Mouse (Mus musculus): ENCODE measurements around the gene Clic6. TPM values are rescaled to one million over a fixed set of nuclear protein-coding genes. Genes with fewer than 3 reads are reported as not detected.
A peak's percentile ranks its signal among the peaks of the same experiment; 100 is the strongest.

Clic6 gene
- polyA plus RNA-seq, 1 experiment from 2014 or later, result 0.50 TPM

- no peak for ATAC-seq (ENCODE audit: low FRiP score)
- Histone ChIP-seq H3K27me3 (replicated peaks) (no peaks in the 10 kb centered on the region), H3K9me3 (replicated peaks) (no peaks in the 10 kb centered on the region), H3K9ac (replicated peaks) (no peak overlapping the region), H3K27ac (replicated peaks) (no peak overlapping the region), H3K4me1 (no peaks in the 10 kb centered on the region), H3K4me3 (replicated peaks) (no peak overlapping the region), H3K36me3 (no peaks in the 10 kb centered on the region), H3K4me2 (no peak overlapping the region)
- 75% methylated on average over 3 of the region's 3 CpGs for WGBS
Measured at GRCm38 (mm10) chr16:92472898-92473297, 12.6 kb upstream of the Clic6 start.

GRCm38 (mm10) chr16:92475093-92475860 lies 10.3 kb upstream of the Clic6 start:
- H3K4me1 ChIP-seq, result peaks cover 11% of the 10 kb centered on the region
- no peak overlapping the region for H3K27ac ChIP-seq (replicated peaks)
- no peak overlapping the region for H3K4me2 ChIP-seq
- WGBS, result 62% methylated on average over 25 of the region's 25 CpGs
- no peak overlapping the region for H3K9ac ChIP-seq (replicated peaks)
- H3K9me3 ChIP-seq (replicated peaks), result no peaks in the 10 kb centered on the region
- ATAC-seq (ENCODE audit: low FRiP score), result no peak
- no peaks in the 10 kb centered on the region for H3K36me3 ChIP-seq
- H3K4me3 ChIP-seq (replicated peaks), result no peak overlapping the region
- H3K27me3 ChIP-seq (replicated peaks), result peaks cover 8% of the 10 kb centered on the region; the same call in 1 of the 2 replicates

- Histone ChIP-seq H3K36me3 (no peaks in the 10 kb centered on the region), H3K27ac (replicated peaks) (no peak overlapping the region), H3K27me3 (replicated peaks) (peaks cover 10% of the 10 kb centered on the region; the same call in 1 of the 2 replicates), H3K9ac (replicated peaks) (no peak overlapping the region; the same call in 1 of the 2 replicates), H3K9me3 (replicated peaks) (no peaks in the 10 kb centered on the region), H3K4me2 (peak overlapping the region; percentile 60), H3K4me1 (peaks cover 11% of the 10 kb centered on the region), H3K4me3 (replicated peaks) (peak overlapping the region; percentile 30)
- ATAC-seq (ENCODE audit: low FRiP score), result peak; percentile 59; the same call in 1 of the 2 replicates
- 14% methylated on average over 22 of the region's 23 CpGs for WGBS
Measured at GRCm38 (mm10) chr16:92478561-92479150, 6.9 kb upstream of the Clic6 start.

DNA sequence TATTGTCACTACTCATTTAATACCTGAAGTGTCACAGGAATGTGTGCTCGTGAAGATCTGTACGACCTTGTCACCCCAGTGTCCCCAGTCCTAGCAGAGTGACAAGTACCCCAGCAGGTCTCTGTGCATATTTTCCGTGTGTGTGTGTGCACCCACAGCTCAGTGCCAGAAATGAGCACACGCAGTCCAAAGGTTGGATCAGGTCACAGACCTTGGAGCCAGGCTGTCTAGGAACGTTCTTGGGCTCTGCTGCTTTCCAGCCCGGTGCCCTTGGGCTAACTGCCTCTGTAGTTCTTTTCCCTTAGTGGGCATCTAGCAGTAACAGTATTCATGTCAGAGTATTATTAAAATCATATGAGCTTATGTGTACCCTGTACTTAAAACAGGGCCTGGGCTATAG lies 1.6 kb downstream of the Clic6 start:
- Histone ChIP-seq H3K9ac (replicated peaks) (no peak overlapping the region), H3K4me1 (no peaks in the 10 kb centered on the region), H3K27ac (replicated peaks) (no peak overlapping the region), H3K4me3 (replicated peaks) (no peak overlapping the region), H3K36me3 (no peaks in the 10 kb centered on the region), H3K27me3 (replicated peaks) (no peaks in the 10 kb centered on the region; the same call in 1 of the 2 replicates), H3K9me3 (replicated peaks) (no peaks in the 10 kb centered on the region), H3K4me2 (no peak overlapping the region)
- ATAC-seq (ENCODE audit: low FRiP score), result no peak
- 89% methylated on average over 6 of the region's 6 CpGs for WGBS

- Histone ChIP-seq H3K4me3 (replicated peaks) (no peak overlapping the region), H3K4me2 (no peak overlapping the region), H3K9ac (replicated peaks) (no peak overlapping the region), H3K36me3 (no peaks in the 10 kb centered on the region), H3K9me3 (replicated peaks) (no peaks in the 10 kb centered on the region), H3K27ac (replicated peaks) (no peak overlapping the region), H3K27me3 (replicated peaks) (peaks cover 3% of the 10 kb centered on the region; the same call in 1 of the 2 replicates), H3K4me1 (no peaks in the 10 kb centered on the region)
- ATAC-seq (ENCODE audit: low FRiP score), result no peak
- 63% methylated on average over 4 of the region's 4 CpGs for WGBS
Measured at GRCm38 (mm10) chr16:92487489-92487888, 2.0 kb downstream of the Clic6 start.

GRCm38 (mm10) chr16:92488456-92488855 lies 2.9 kb downstream of the Clic6 start:
- no peaks in the 10 kb centered on the region for H3K9me3 ChIP-seq (replicated peaks)
- H3K9ac ChIP-seq (replicated peaks), result no peak overlapping the region
- no peak overlapping the region for H3K4me3 ChIP-seq (replicated peaks)
- H3K27ac ChIP-seq (replicated peaks), result no peak overlapping the region
- ATAC-seq (ENCODE audit: low FRiP score), result no peak
- no peak overlapping the region for H3K4me2 ChIP-seq
- no peaks in the 10 kb centered on the region for H3K36me3 ChIP-seq
- WGBS, result 89% methylated on average over 5 of the region's 5 CpGs
- peaks cover 3% of the 10 kb centered on the region; the same call in 1 of the 2 replicates for H3K27me3 ChIP-seq (replicated peaks)
- no peaks in the 10 kb centered on the region for H3K4me1 ChIP-seq

GRCm38 (mm10) chr16:92489356-92489755 lies 3.8 kb downstream of the Clic6 start:
- no peaks in the 10 kb centered on the region for H3K9me3 ChIP-seq (replicated peaks)
- 81% methylated on average over 9 of the region's 9 CpGs for WGBS
- H3K27ac ChIP-seq (replicated peaks), result no peak overlapping the region
- H3K27me3 ChIP-seq (replicated peaks), result peaks cover 3% of the 10 kb centered on the region; the same call in 1 of the 2 replicates
- H3K4me3 ChIP-seq (replicated peaks), result no peak overlapping the region
- no peaks in the 10 kb centered on the region for H3K36me3 ChIP-seq
- no peak overlapping the region for H3K4me2 ChIP-seq
- H3K4me1 ChIP-seq, result no peaks in the 10 kb centered on the region
- no peak for ATAC-seq (ENCODE audit: low FRiP score)
- no peak overlapping the region for H3K9ac ChIP-seq (replicated peaks)

- no peak for ATAC-seq (ENCODE audit: low FRiP score)
Measured at GRCm38 (mm10) chr16:92497851-92498588, 12.5 kb downstream of the Clic6 start.

DNA sequence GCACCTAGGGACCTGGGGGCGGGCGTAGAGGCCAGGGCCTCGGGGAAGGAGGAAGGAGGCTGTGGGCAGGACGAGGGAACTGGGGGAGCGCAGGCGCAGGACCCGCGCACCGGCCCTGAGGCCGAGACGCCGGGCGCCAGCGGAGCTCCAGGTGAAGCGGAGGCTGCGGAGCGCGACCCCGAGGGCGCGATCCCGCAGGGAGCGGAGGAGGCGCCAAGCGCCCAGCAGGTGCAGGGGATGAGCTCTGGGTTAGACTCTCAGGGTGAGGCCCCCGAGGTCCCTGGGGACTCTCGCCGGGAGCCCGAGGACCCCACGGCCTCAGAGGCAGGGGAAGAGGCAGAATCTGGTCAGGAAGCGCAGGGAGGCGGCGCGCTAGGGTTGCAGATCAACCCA lies 13.0 kb downstream of the Clic6 start:
- Histone ChIP-seq H3K9ac (replicated peaks) (peak overlapping the region; percentile 5; the same call in 1 of the 2 replicates), H3K4me3 (replicated peaks) (peak overlapping the region; percentile 45), H3K9me3 (replicated peaks) (no peaks in the 10 kb centered on the region), H3K27me3 (replicated peaks) (peaks cover 43% of the 10 kb centered on the region), H3K4me2 (peak overlapping the region; percentile 75), H3K27ac (replicated peaks) (no peak overlapping the region), H3K36me3 (no peaks in the 10 kb centered on the region), H3K4me1 (peaks cover 18% of the 10 kb centered on the region)
- no peak for ATAC-seq (ENCODE audit: low FRiP score)
- WGBS, result 2% methylated on average over 32 of the region's 34 CpGs

More at GRCm38 (mm10) chr16:92497851-92498588, 12.5 kb downstream of the Clic6 start:
- H3K9ac ChIP-seq (replicated peaks), result no peak overlapping the region; the same call in 1 of the 2 replicates
- no peaks in the 10 kb centered on the region for H3K9me3 ChIP-seq (replicated peaks)
- peak overlapping the region; percentile 45 for H3K4me3 ChIP-seq (replicated peaks)
- 11% methylated on average over 26 of the region's 26 CpGs for WGBS
- no peaks in the 10 kb centered on the region for H3K36me3 ChIP-seq
- peaks cover 18% of the 10 kb centered on the region for H3K4me1 ChIP-seq
- no peak overlapping the region for H3K27ac ChIP-seq (replicated peaks)
- H3K27me3 ChIP-seq (replicated peaks), result peaks cover 43% of the 10 kb centered on the region
- peak overlapping the region; percentile 75 for H3K4me2 ChIP-seq

DNA sequence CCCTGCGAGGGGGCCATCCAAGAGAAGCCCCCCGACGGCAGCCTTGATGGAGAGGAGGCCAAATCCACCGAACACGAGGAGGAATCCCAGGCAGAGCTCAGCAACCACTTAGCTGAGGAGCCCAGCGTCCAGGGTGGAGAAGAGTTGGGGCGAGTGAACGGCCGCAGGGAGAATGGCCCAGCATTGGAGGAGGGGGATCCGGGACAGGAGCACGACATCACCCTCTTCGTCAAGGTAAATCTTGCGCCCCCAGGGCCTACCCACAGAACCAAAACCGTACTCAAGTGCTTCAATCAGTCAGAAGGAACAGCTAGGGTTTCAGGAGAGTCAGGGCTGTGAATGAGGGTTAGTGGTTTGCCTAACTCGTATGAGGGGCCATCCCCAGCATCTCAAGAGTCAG lies 13.8 kb downstream of the Clic6 start:
- WGBS, result 19% methylated on average over 15 of the region's 15 CpGs
- no peak overlapping the region for H3K9ac ChIP-seq (replicated peaks)
- no peak overlapping the region for H3K27ac ChIP-seq (replicated peaks)

DNA sequence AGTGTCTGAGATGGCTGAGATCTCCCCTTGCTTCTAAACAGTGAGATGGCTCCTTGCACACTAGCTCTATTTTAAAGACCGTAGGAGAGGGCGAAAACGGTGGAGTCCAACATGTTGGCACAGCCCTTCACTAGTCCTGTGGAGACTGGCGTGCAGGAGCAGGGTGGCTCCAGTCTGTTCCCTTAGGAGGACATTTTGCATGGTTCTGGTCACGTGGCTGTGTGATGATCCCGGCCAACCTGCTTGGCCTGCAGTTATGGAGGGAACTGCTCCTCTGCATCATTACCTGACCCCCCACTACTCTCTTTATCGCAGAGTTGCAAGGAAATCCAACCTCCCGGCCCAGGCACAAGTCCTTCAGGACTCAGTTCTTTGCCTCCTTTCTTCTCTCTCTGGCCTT lies 15.0 kb downstream of the Clic6 start:
- Histone ChIP-seq H3K9me3 (replicated peaks) (no peaks in the 10 kb centered on the region), H3K27ac (replicated peaks) (no peak overlapping the region), H3K4me2 (no peak overlapping the region), H3K4me3 (replicated peaks) (no peak overlapping the region), H3K36me3 (no peaks in the 10 kb centered on the region), H3K9ac (replicated peaks) (no peak overlapping the region), H3K27me3 (replicated peaks) (peaks cover 43% of the 10 kb centered on the region), H3K4me1 (peaks cover 18% of the 10 kb centered on the region)
- no peak for ATAC-seq (ENCODE audit: low FRiP score)
- 90% methylated on average over 8 of the region's 8 CpGs for WGBS

More for the DNA sequence above, 13.8 kb downstream of the Clic6 start:
- Histone ChIP-seq H3K4me1 (peaks cover 18% of the 10 kb centered on the region), H3K4me2 (peak overlapping the region; percentile 75), H3K9me3 (replicated peaks) (no peaks in the 10 kb centered on the region), H3K27me3 (replicated peaks) (peaks cover 43% of the 10 kb centered on the region), H3K4me3 (replicated peaks) (peak overlapping the region; percentile 45), H3K36me3 (no peaks in the 10 kb centered on the region)
- ATAC-seq (ENCODE audit: low FRiP score), result no peak
